Mouse (Mus musculus) intestine, embryonic 14.5 days (tissue): Measurements from ENCODE around the gene Nfib. TPM values are rescaled to one million over a fixed set of nuclear protein-coding genes. Genes with fewer than 3 reads are reported as not detected.
A peak's percentile ranks its signal among the peaks of the same experiment; 100 is the strongest.

Experiments used
- ATAC-seq: fragments of 200-750 bp; cut with Nextera tagmentation; replicated peaks from 2 replicates; pipeline ENCODE4 v1.8.0; 2017; ENCODE audit warnings: low read depth, moderate number of reproducible peaks, moderate TSS enrichment, moderate library complexity; ENCODE audit not compliant: low FRiP score, low TSS enrichment
- DNase-seq: peaks from one replicate; pipeline ENCODE4 v3.0.0-alpha.2; 2018; ENCODE audit warnings: low spot score
- H3K27ac ChIP-seq: fragments of 300-500 bp; sonication (generic); 2 replicates; pipeline ENCODE4 v1.5.1; 2014; ENCODE audit warnings: low read depth, mild to moderate bottlenecking, control low read depth
- H3K27me3 ChIP-seq: fragments of 300-500 bp; sonication (generic); replicated peaks from 2 replicates; pipeline ENCODE4 v1.6.1; 2014; ENCODE audit warnings: low read length, control low read depth; ENCODE audit not compliant: control insufficient read depth, insufficient read depth
- H3K36me3 ChIP-seq: fragments of 300-500 bp; sonication (generic); 2 replicates; pipeline ENCODE4 v1.6.1; 2014; ENCODE audit warnings: low read length, control low read depth; ENCODE audit not compliant: control insufficient read depth, insufficient read depth
- H3K4me1 ChIP-seq: fragments of 300-500 bp; sonication (generic); replicated peaks from 2 replicates; pipeline ENCODE4 v1.6.1; 2014; ENCODE audit warnings: low read length, control low read depth, mixed read lengths; ENCODE audit not compliant: control insufficient read depth, insufficient read depth
- H3K4me2 ChIP-seq: fragments of 300-500 bp; sonication (generic); 2 replicates; pipeline ENCODE4 v1.6.1; 2014; ENCODE audit warnings: low read length
- H3K4me3 ChIP-seq: fragments of 300-500 bp; sonication (generic); 2 replicates; pipeline ENCODE4 v1.5.1; 2014; ENCODE audit warnings: low read depth, low read length, control low read depth, mixed read lengths
- H3K9ac ChIP-seq: fragments of 300-500 bp; sonication (generic); 2 replicates; pipeline ENCODE4 v1.6.1; 2014; ENCODE audit warnings: mild to moderate bottlenecking, low read length
- H3K9me3 ChIP-seq: fragments of 300-500 bp; sonication (generic); 2 replicates; pipeline ENCODE4 v1.6.1; 2016; ENCODE audit warnings: low read length, control low read depth; ENCODE audit not compliant: control insufficient read depth
- WGBS: fragments of 180-500 bp; shearing (Covaris S2); extraction: QIAGEN DNeasy Blood & Tissue Kit; methylation state at CpG from one replicate; pipeline ENCODE4 v1.1.7; 2014; 5-methylcytosine and 5-hydroxymethylcytosine counted together
- polyA plus RNA-seq: library from polyadenylated mRNA; unstranded; fragments of >200 nt; fragmentation: Nextera tagmentation; extraction: Ambion mirVana; gene quantifications from 2 replicates; pipeline ENCODE4 v1.2.1, GENCODE M21; 2014

The Nfib gene
- polyA plus RNA-seq, 1 experiment from 2014 or later: 61.7 TPM

DNA sequence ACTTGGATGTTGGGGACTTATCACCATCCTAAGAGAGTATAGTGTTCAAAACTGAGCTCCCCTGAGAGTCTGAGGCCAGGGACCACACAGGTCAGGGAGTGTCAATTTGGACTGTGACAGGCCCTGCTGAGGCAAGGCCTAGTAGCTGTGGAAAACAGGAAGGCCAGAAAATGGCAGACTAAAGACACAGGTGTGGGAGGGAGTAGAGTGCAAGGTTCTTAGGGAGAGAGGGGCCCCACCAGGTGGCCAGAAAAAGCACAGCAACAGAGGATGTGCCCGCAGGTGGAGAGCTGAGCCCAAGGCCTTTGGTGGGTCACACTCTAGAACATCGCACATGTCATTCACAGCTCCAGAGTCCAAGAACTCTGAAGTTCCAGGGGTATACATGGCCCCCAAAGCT, 10.3 kb upstream of the Nfib start:
- DNase-seq (no peak), ATAC-seq (no peak)
- no peak overlapping the region for H3K9ac ChIP-seq
- no peaks in the 10 kb centered on the region for H3K4me1 ChIP-seq
- H3K4me2 ChIP-seq: no peak overlapping the region
- no peaks in the 10 kb centered on the region for H3K27me3 ChIP-seq
- WGBS: 84% methylated on average over 2 of the region's 2 CpGs
- H3K36me3 ChIP-seq: no peaks in the 10 kb centered on the region
- H3K27ac ChIP-seq: no peak overlapping the region
- H3K4me3 ChIP-seq: no peak overlapping the region
- 0 out of 2 replicates have a peak, but pooled peaks cover 8% of the 10 kb centered on the region for H3K9me3 ChIP-seq

DNA sequence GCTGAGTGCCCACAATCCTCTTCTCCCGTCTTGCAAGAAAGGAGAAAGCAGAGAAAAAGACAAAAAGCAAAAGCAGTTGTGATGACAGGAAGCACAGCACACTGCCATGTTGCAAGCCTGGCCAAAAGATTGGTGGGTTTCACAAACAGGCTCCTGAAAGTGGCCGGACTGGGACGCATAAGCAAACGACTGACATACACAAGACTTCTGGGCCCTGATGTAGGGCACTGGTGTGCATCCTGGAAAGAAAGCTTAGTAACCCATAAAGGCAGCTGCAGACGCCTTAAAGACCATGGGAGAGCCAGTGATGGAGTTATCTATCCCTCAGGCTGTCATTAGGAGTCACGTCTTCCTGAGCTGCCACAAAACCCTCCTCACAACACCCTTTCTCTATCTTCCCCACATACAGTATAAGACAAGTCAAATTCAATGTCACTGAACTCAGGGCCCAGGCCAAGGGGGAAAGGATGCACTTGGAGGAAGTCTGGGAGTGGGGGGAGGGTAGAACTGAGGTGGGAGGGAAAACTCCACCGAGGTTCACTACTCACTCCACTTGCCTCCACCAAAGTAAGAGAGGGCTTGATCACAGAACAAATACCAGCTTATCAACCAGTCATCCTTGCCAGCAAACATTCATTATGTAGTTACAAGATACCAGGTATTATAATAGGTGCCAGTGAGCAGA, 6.2 kb upstream of the Nfib start:
- Histone ChIP-seq H3K27ac (no peak overlapping the region), H3K4me2 (no peak overlapping the region), H3K9ac (no peak overlapping the region), H3K4me3 (no peak overlapping the region), H3K9me3 (no peaks in the 10 kb centered on the region), H3K4me1 (no peaks in the 10 kb centered on the region), H3K36me3 (no peaks in the 10 kb centered on the region), H3K27me3 (no peaks in the 10 kb centered on the region)
- no peak for ATAC-seq
- DNase-seq: no peak
- WGBS: 73% methylated on average over 7 of the region's 7 CpGs

GRCm38 (mm10) chr4:82709666-82710065, 4.1 kb upstream of the Nfib start:
- ATAC-seq (no peak), DNase-seq (no peak)
- Histone ChIP-seq H3K36me3 (no peaks in the 10 kb centered on the region), H3K27me3 (no peaks in the 10 kb centered on the region), H3K4me2 (no peak overlapping the region), H3K4me3 (no peak overlapping the region), H3K27ac (no peak overlapping the region), H3K4me1 (0 out of 2 replicates have a peak, but pooled peaks cover 8% of the 10 kb centered on the region), H3K9ac (no peak overlapping the region), H3K9me3 (no peaks in the 10 kb centered on the region)
- 74% methylated on average over 6 of the region's 6 CpGs for WGBS

DNA sequence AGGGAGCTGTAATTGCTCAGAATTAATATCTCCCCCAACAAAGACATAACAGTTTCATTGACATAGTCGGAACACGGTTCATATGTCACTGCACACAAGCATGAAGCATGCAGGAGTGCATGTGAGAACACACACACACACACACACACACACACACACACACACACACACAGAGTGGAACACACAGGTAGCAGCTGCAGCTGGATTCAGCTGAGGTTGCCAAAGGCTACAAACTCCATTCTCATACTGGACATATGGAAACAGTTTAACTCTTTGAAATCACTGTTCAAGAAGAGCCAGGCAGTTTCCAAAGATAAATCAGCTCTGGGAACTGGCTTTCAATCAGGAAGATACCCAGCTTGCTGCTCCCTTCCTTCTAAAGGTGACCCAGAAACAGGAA, 462 bp upstream of the Nfib start:
- Histone ChIP-seq H3K36me3 (no peaks in the 10 kb centered on the region), H3K4me1 (peaks cover 13% of the 10 kb centered on the region; the same call in 1 of the 2 replicates), H3K4me2 (no peak overlapping the region), H3K27me3 (no peaks in the 10 kb centered on the region), H3K9ac (no peak overlapping the region), H3K27ac (no peak overlapping the region), H3K4me3 (no peak overlapping the region), H3K9me3 (no peaks in the 10 kb centered on the region)
- DNase-seq (no peak), ATAC-seq (no peak)
- 60% methylated on average over 2 of the region's 2 CpGs for WGBS

- no peak overlapping the region for H3K4me3 ChIP-seq
- no peak overlapping the region for H3K27ac ChIP-seq
- WGBS: 83% methylated on average over 19 of the region's 19 CpGs
- no peaks in the 10 kb centered on the region for H3K27me3 ChIP-seq
- no peak overlapping the region for H3K9ac ChIP-seq
- no peak overlapping the region for H3K4me2 ChIP-seq
- H3K9me3 ChIP-seq: no peaks in the 10 kb centered on the region
- no peak for ATAC-seq
- no peaks in the 10 kb centered on the region for H3K36me3 ChIP-seq
- DNase-seq: no peak
- H3K4me1 ChIP-seq: peaks cover 16% of the 10 kb centered on the region; the same call in 1 of the 2 replicates
These were observed 1.3 kb downstream of the Nfib start for GRCm38 (mm10) chr4:82704079-82704830.

GRCm38 (mm10) chr4:82702808-82703207, 2.7 kb downstream of the Nfib start:
- peaks cover 19% of the 10 kb centered on the region; the same call in 1 of the 2 replicates for H3K4me1 ChIP-seq
- H3K27me3 ChIP-seq: no peaks in the 10 kb centered on the region
- H3K27ac ChIP-seq: no peak overlapping the region
- 54% methylated on average over 6 of the region's 6 CpGs for WGBS
- no peaks in the 10 kb centered on the region for H3K9me3 ChIP-seq
- H3K4me2 ChIP-seq: no peak overlapping the region
- no peak overlapping the region for H3K9ac ChIP-seq
- H3K36me3 ChIP-seq: no peaks in the 10 kb centered on the region
- H3K4me3 ChIP-seq: no peak overlapping the region
- ATAC-seq: no peak
- no peak for DNase-seq

DNA sequence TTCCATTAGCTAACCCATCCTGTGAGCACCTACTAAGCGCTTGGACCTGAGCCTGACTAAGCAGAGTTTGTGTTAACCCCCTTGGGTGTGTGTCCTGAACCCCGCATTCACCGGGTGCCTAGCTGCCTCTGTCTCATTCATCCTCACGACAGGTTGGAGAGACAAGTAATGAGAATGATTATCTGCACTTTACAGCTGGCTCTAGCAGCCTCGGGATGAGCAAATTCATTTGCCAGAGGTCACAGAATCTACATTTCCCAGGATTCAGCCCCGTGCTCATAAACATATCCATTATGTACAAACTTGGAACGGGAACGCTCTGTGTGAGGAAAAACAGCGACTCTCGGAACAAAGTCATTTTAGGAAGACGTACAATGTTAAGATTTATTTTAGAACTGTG, 6.0 kb downstream of the Nfib start:
- Histone ChIP-seq H3K9me3 (no peaks in the 10 kb centered on the region), H3K27me3 (no peaks in the 10 kb centered on the region), H3K27ac (no peak overlapping the region), H3K4me3 (no peak overlapping the region), H3K9ac (no peak overlapping the region), H3K4me1 (peaks cover 11% of the 10 kb centered on the region; the same call in 1 of the 2 replicates), H3K36me3 (no peaks in the 10 kb centered on the region), H3K4me2 (0 out of 2 replicates have a peak overlapping the region, but pooled peaks have one; percentile 8)
- no peak for ATAC-seq
- 29% methylated on average over 11 of the region's 11 CpGs for WGBS
- DNase-seq: peak; percentile 50

DNA sequence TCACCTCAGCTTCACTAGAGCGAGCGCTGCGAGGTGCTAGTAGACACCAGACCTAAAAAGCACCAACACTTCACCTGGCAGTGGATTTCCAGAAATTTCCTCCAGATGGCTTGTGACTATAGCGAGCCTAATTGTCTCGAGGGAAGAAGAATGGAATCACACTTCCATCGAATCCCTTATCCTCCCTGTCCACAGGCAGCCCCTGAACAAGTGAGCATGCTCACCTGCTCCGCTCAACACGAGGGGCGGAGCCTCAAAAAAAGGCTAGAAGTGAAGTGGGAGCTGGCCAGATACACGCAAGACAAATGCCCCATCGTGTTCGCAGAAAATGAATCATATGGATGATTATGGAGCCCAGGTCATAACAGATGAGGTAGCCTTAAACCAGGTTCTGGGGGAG, 6.9 kb downstream of the Nfib start:
- no peak overlapping the region for H3K4me2 ChIP-seq

More for the DNA sequence above, 6.9 kb downstream of the Nfib start:
- Histone ChIP-seq H3K27ac (no peak overlapping the region), H3K9me3 (no peaks in the 10 kb centered on the region), H3K9ac (no peak overlapping the region), H3K4me3 (no peak overlapping the region), H3K36me3 (no peaks in the 10 kb centered on the region), H3K27me3 (no peaks in the 10 kb centered on the region), H3K4me1 (peaks cover 11% of the 10 kb centered on the region; the same call in 1 of the 2 replicates)
- no peak for ATAC-seq
- WGBS: 79% methylated on average over 12 of the region's 12 CpGs
- DNase-seq: no peak
